8 mouse cellular contexts compared by ENCODE assay signal in the genomic region with DNA sequence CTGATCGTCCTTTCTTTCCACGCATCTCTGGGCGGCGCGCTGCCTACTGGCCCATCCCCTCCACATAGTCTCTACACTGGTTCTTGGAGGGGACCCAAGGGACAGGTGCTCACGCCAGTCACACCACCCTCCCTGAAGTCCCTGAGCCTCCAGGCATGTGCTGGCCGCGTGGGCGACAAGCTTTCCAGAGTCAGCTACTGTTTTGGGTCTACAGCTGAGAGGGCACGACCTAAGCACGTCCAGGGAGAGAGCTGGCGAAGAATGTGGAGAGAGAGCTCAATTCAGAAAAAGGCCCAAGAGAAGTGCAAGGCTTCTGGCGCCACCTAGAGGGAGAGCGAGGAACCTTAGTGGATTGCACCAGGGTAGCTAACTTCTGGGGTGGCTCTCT. TPM values are rescaled to one million over a fixed set of nuclear protein-coding genes. Genes with fewer than 3 reads are reported as not detected.
DNase-seq lines count a peak whose midpoint lies in the region; ATAC-seq and TF ChIP-seq lines count a peak whose summit lies in the region.

No protein-coding gene starts in this region.

- peaks cover 1% of the 10 kb centered on the region; the same call in 1 of the 2 replicates for H3K4me1 ChIP-seq in bone marrow, adult 2 months (ENCODE audit: control insufficient read depth, insufficient read depth, low read length)
- H3K4me1 ChIP-seq in embryonic facial prominence, embryonic 15.5 days: peaks cover 34% of the 10 kb centered on the region
- peaks cover 38% of the 10 kb centered on the region for H3K4me1 ChIP-seq in heart, embryonic 10.5 days
- H3K4me1 ChIP-seq in kidney, embryonic 14.5 days (ENCODE audit: control insufficient read depth, insufficient read depth, low read length): peaks cover 9% of the 10 kb centered on the region; the same call in 1 of the 2 replicates
- H3K4me1 ChIP-seq in limb, embryonic 14.5 days (ENCODE audit: control insufficient read depth, insufficient read depth, low read length): peaks cover 19% of the 10 kb centered on the region
- peaks cover 2% of the 10 kb centered on the region; the same call in 1 of the 2 replicates for H3K4me1 ChIP-seq in midbrain, embryonic 16.5 days (ENCODE audit: control insufficient read depth, insufficient read depth, low read length)

- under 1% methylated on average over 14 of the region's 14 CpGs for WGBS in bone marrow, adult 2 months
- 0% methylated on average over 14 of the region's 14 CpGs for WGBS in embryonic facial prominence, embryonic 15.5 days
- under 1% methylated on average over 14 of the region's 14 CpGs for WGBS in heart, embryonic 10.5 days
- under 1% methylated on average over 14 of the region's 14 CpGs for WGBS in kidney, embryonic 14.5 days
- WGBS in limb, embryonic 14.5 days: 0% methylated on average over 14 of the region's 14 CpGs
- WGBS in midbrain, embryonic 16.5 days: 0% methylated on average over 14 of the region's 14 CpGs

- peak overlapping the region; percentile 81 for H3K4me2 ChIP-seq in embryonic facial prominence, embryonic 15.5 days (replicated peaks)
- H3K4me2 ChIP-seq in kidney, embryonic 14.5 days (replicated peaks; ENCODE audit: low read depth, low read length): peak overlapping the region; percentile 78
- H3K4me2 ChIP-seq in limb, embryonic 14.5 days (replicated peaks; ENCODE audit: low read depth, low read length, severe bottlenecking): peak overlapping the region; percentile 85
- H3K4me2 ChIP-seq in midbrain, embryonic 16.5 days (ENCODE audit: low read length): peak overlapping the region; percentile 60

- H3K27ac ChIP-seq in bone marrow, adult 2 months (ENCODE audit: control insufficient read depth, insufficient read depth, low read depth, low read length, poor library complexity): peak overlapping the region; percentile 54
- peak overlapping the region; percentile 85 for H3K27ac ChIP-seq in embryonic facial prominence, embryonic 15.5 days (replicated peaks)
- H3K27ac ChIP-seq in heart, embryonic 10.5 days: peak overlapping the region; percentile 91
- peak overlapping the region; percentile 90 for H3K27ac ChIP-seq in kidney, embryonic 14.5 days (ENCODE audit: low read depth, low read length)
- H3K27ac ChIP-seq in limb, embryonic 14.5 days (replicated peaks; ENCODE audit: low read depth, low read length): peak overlapping the region; percentile 90
- H3K27ac ChIP-seq in midbrain, embryonic 16.5 days (ENCODE audit: low read length): no peak overlapping the region

- H3K27me3 ChIP-seq in embryonic facial prominence, embryonic 15.5 days: no peaks in the 10 kb centered on the region
- peaks cover 33% of the 10 kb centered on the region for H3K27me3 ChIP-seq in heart, embryonic 10.5 days (ENCODE audit: insufficient read depth, poor library complexity, severe bottlenecking)
- no peaks in the 10 kb centered on the region for H3K27me3 ChIP-seq in kidney, embryonic 14.5 days (ENCODE audit: control insufficient read depth, insufficient read depth, low read length)
- H3K27me3 ChIP-seq in limb, embryonic 14.5 days (ENCODE audit: control insufficient read depth, insufficient read depth, low read length): no peaks in the 10 kb centered on the region
- peaks cover 8% of the 10 kb centered on the region for H3K27me3 ChIP-seq in midbrain, embryonic 16.5 days (ENCODE audit: control insufficient read depth, insufficient read depth, low read depth, low read length)

- no peak overlapping the region for H3K9ac ChIP-seq in embryonic facial prominence, embryonic 15.5 days
- peak overlapping the region; percentile 65 for H3K9ac ChIP-seq in kidney, embryonic 14.5 days (ENCODE audit: low read depth, low read length)
- peak overlapping the region; percentile 70 for H3K9ac ChIP-seq in limb, embryonic 14.5 days (ENCODE audit: low read depth, low read length, severe bottlenecking)
- peak overlapping the region; percentile 43; the same call in 1 of the 2 replicates for H3K9ac ChIP-seq in midbrain, embryonic 16.5 days (ENCODE audit: low read depth, low read length)

- peak overlapping the region; percentile 64 for H3K4me3 ChIP-seq in bone marrow, adult 2 months (replicated peaks; ENCODE audit: control insufficient read depth, low read depth, low read length)
- H3K4me3 ChIP-seq in embryonic facial prominence, embryonic 15.5 days (replicated peaks): peak overlapping the region; percentile 53
- peak overlapping the region; percentile 70 for H3K4me3 ChIP-seq in heart, embryonic 10.5 days
- H3K4me3 ChIP-seq in kidney, embryonic 14.5 days (ENCODE audit: low read length): peak overlapping the region; percentile 58
- peak overlapping the region; percentile 59 for H3K4me3 ChIP-seq in limb, embryonic 14.5 days (replicated peaks; ENCODE audit: low read length)
- H3K4me3 ChIP-seq in midbrain, embryonic 16.5 days (ENCODE audit: low read depth, low read length): peak overlapping the region; percentile 44

- DNase-seq in B cell, adult 2 months: peak; percentile 92 to 93
- DNase-seq in heart, embryonic 10.5 days (ENCODE audit: low spot score): peak; percentile 94
- peak; percentile 90 for DNase-seq in limb, embryonic 14.5 days (ENCODE audit: low spot score)
- peak; percentile 81 to 88 for DNase-seq in spleen, postnatal 14 days (ENCODE audit: low spot score in 2 of 2)

- no peaks in the 10 kb centered on the region for H3K9me3 ChIP-seq in embryonic facial prominence, embryonic 15.5 days (replicated peaks)
- no peaks in the 10 kb centered on the region for H3K9me3 ChIP-seq in heart, embryonic 10.5 days
- H3K9me3 ChIP-seq in kidney, embryonic 14.5 days (ENCODE audit: control insufficient read depth, low read length): no peaks in the 10 kb centered on the region
- no peaks in the 10 kb centered on the region for H3K9me3 ChIP-seq in limb, embryonic 14.5 days (ENCODE audit: control insufficient read depth, low read length)
- no peaks in the 10 kb centered on the region for H3K9me3 ChIP-seq in midbrain, embryonic 16.5 days (replicated peaks; ENCODE audit: control insufficient read depth, low read length, poor library complexity, severe bottlenecking)

- H3K36me3 ChIP-seq in embryonic facial prominence, embryonic 15.5 days: peaks cover 17% of the 10 kb centered on the region
- H3K36me3 ChIP-seq in heart, embryonic 10.5 days: peaks cover 27% of the 10 kb centered on the region
- peaks cover 14% of the 10 kb centered on the region for H3K36me3 ChIP-seq in kidney, embryonic 14.5 days (ENCODE audit: control insufficient read depth, insufficient read depth, low read length)
- H3K36me3 ChIP-seq in limb, embryonic 14.5 days (ENCODE audit: control insufficient read depth, insufficient read depth, low read length): peaks cover 23% of the 10 kb centered on the region
- no peaks in the 10 kb centered on the region for H3K36me3 ChIP-seq in midbrain, embryonic 16.5 days (ENCODE audit: control insufficient read depth, insufficient read depth, low read length)

- peak; percentile 66 for ATAC-seq in embryonic facial prominence, embryonic 15.5 days (ENCODE audit: insufficient number of reproducible peaks, low FRiP score, low TSS enrichment, low read depth)
- ATAC-seq in kidney, embryonic 14.5 days (ENCODE audit: low FRiP score, low TSS enrichment): peak; percentile 45
- ATAC-seq in limb, embryonic 14.5 days (ENCODE audit: low FRiP score, low read depth): peak; percentile 48
- ATAC-seq in midbrain, embryonic 16.5 days: peak; percentile 43; the same call in 1 of the 2 replicates

- TF ChIP-seq CTCF in bone marrow, adult 2 months (IDR thresholded peaks at IDR 0.05; ENCODE audit: control insufficient read depth, insufficient read depth, low read length): peak; percentile 97

- TF ChIP-seq POLR2A in bone marrow, adult 2 months (IDR thresholded peaks at IDR 0.05; ENCODE audit: borderline replicate concordance, control insufficient read depth, low read depth, low read length): no peak
- TF ChIP-seq POLR2A in limb, embryonic 14.5 days (IDR thresholded peaks at IDR 0.05; ENCODE audit: borderline replicate concordance, extremely low read depth, insufficient read depth, insufficient read length): peak; percentile 61; the same call in 1 of the 2 replicates

RNA-seq across cellular contexts. Expression of gene Slc2a4, which starts 0.8 kb away (rescaled TPM):
- polyA plus RNA-seq in bone marrow, adult 2 months (2011; ENCODE audit: insufficient read depth, insufficient read length, low replicate concordance, missing spikeins): 24.5 and 32.2 TPM in 2 replicates
- 21.1 and 21.7 TPM in 2 replicates for polyA plus RNA-seq in embryonic facial prominence, embryonic 15.5 days (2015; fragmentation: Nextera tagmentation; extraction: Ambion mirVana)
- polyA plus RNA-seq in heart, embryonic 10.5 days (2016; fragmentation: Nextera tagmentation; extraction: Ambion mirVana): 17.8 and 24.1 TPM in 2 replicates
- polyA plus RNA-seq in kidney, embryonic 14.5 days (2014; fragmentation: Nextera tagmentation; extraction: Ambion mirVana): 11.7 and 14.1 TPM in 2 replicates
- polyA plus RNA-seq in limb, embryonic 14.5 days (2012; rRNA removed): 31.0 and 40.4 TPM in 2 replicates
- 19.3 and 20.9 TPM in 2 replicates for polyA plus RNA-seq in limb, embryonic 14.5 days (2014; fragmentation: Nextera tagmentation; extraction: Ambion mirVana)
- polyA plus RNA-seq in midbrain, embryonic 16.5 days (2015; fragmentation: Nextera tagmentation; extraction: Ambion mirVana): 3.1 and 3.2 TPM in 2 replicates

RNA-seq across cellular contexts. Expression of gene Ybx2, which starts 13.2 kb away (rescaled TPM):
- 1.2 and 1.5 TPM in 2 replicates for polyA plus RNA-seq in bone marrow, adult 2 months (2011; ENCODE audit: insufficient read depth, insufficient read length, low replicate concordance, missing spikeins)
- 2.7 and 6.2 TPM in 2 replicates for polyA plus RNA-seq in embryonic facial prominence, embryonic 15.5 days (2015; fragmentation: Nextera tagmentation; extraction: Ambion mirVana)
- 1.8 and 2.1 TPM in 2 replicates for polyA plus RNA-seq in heart, embryonic 10.5 days (2016; fragmentation: Nextera tagmentation; extraction: Ambion mirVana)
- polyA plus RNA-seq in kidney, embryonic 14.5 days (2014; fragmentation: Nextera tagmentation; extraction: Ambion mirVana): 10.1 and 10.7 TPM in 2 replicates
- polyA plus RNA-seq in limb, embryonic 14.5 days (2012; rRNA removed): 70.1 and 92.8 TPM in 2 replicates
- polyA plus RNA-seq in limb, embryonic 14.5 days (2014; fragmentation: Nextera tagmentation; extraction: Ambion mirVana): 7.2 and 10.2 TPM in 2 replicates
- 5.1 and 7.2 TPM in 2 replicates for polyA plus RNA-seq in midbrain, embryonic 16.5 days (2015; fragmentation: Nextera tagmentation; extraction: Ambion mirVana)

RNA-seq across cellular contexts. Expression of gene Cldn7, which starts 15.8 kb away (rescaled TPM):
- not detected in 2 replicates for polyA plus RNA-seq in bone marrow, adult 2 months (2011; ENCODE audit: insufficient read depth, insufficient read length, low replicate concordance, missing spikeins)
- 37.5 and 57.4 TPM in 2 replicates for polyA plus RNA-seq in embryonic facial prominence, embryonic 15.5 days (2015; fragmentation: Nextera tagmentation; extraction: Ambion mirVana)
- 4.7 and 22.3 TPM in 2 replicates for polyA plus RNA-seq in heart, embryonic 10.5 days (2016; fragmentation: Nextera tagmentation; extraction: Ambion mirVana)
- 117 and 132 TPM in 2 replicates for polyA plus RNA-seq in kidney, embryonic 14.5 days (2014; fragmentation: Nextera tagmentation; extraction: Ambion mirVana)
- 6.3 and 8.7 TPM in 2 replicates for polyA plus RNA-seq in limb, embryonic 14.5 days (2012; rRNA removed)
- polyA plus RNA-seq in limb, embryonic 14.5 days (2014; fragmentation: Nextera tagmentation; extraction: Ambion mirVana): 6.1 and 7.6 TPM in 2 replicates
- 0.40 and 0.70 TPM in 2 replicates for polyA plus RNA-seq in midbrain, embryonic 16.5 days (2015; fragmentation: Nextera tagmentation; extraction: Ambion mirVana)

RNA-seq across cellular contexts. Expression of gene Eif5a, which starts 27.0 kb away (rescaled TPM):
- polyA plus RNA-seq in bone marrow, adult 2 months (2011; ENCODE audit: insufficient read depth, insufficient read length, low replicate concordance, missing spikeins): 378 and 387 TPM in 2 replicates
- 1,531 and 1,570 TPM in 2 replicates for polyA plus RNA-seq in embryonic facial prominence, embryonic 15.5 days (2015; fragmentation: Nextera tagmentation; extraction: Ambion mirVana)
- 2,011 and 2,470 TPM in 2 replicates for polyA plus RNA-seq in heart, embryonic 10.5 days (2016; fragmentation: Nextera tagmentation; extraction: Ambion mirVana)
- 2,108 and 2,169 TPM in 2 replicates for polyA plus RNA-seq in kidney, embryonic 14.5 days (2014; fragmentation: Nextera tagmentation; extraction: Ambion mirVana)
- 1,009 and 1,079 TPM in 2 replicates for polyA plus RNA-seq in limb, embryonic 14.5 days (2012; rRNA removed)
- 1,556 and 1,603 TPM in 2 replicates for polyA plus RNA-seq in limb, embryonic 14.5 days (2014; fragmentation: Nextera tagmentation; extraction: Ambion mirVana)
- 1,061 and 1,062 TPM in 2 replicates for polyA plus RNA-seq in midbrain, embryonic 16.5 days (2015; fragmentation: Nextera tagmentation; extraction: Ambion mirVana)

RNA-seq across cellular contexts. Expression of gene Ctdnep1, which starts 32.2 kb away (rescaled TPM):
- 42.5 and 60.6 TPM in 2 replicates for polyA plus RNA-seq in bone marrow, adult 2 months (2011; ENCODE audit: insufficient read depth, insufficient read length, low replicate concordance, missing spikeins)
- 31.6 and 34.9 TPM in 2 replicates for polyA plus RNA-seq in embryonic facial prominence, embryonic 15.5 days (2015; fragmentation: Nextera tagmentation; extraction: Ambion mirVana)
- polyA plus RNA-seq in heart, embryonic 10.5 days (2016; fragmentation: Nextera tagmentation; extraction: Ambion mirVana): 20.5 and 23.8 TPM in 2 replicates
- polyA plus RNA-seq in kidney, embryonic 14.5 days (2014; fragmentation: Nextera tagmentation; extraction: Ambion mirVana): 34.5 and 50.1 TPM in 2 replicates
- polyA plus RNA-seq in limb, embryonic 14.5 days (2012; rRNA removed): 117 and 125 TPM in 2 replicates
- 38.3 and 40.1 TPM in 2 replicates for polyA plus RNA-seq in limb, embryonic 14.5 days (2014; fragmentation: Nextera tagmentation; extraction: Ambion mirVana)
- polyA plus RNA-seq in midbrain, embryonic 16.5 days (2015; fragmentation: Nextera tagmentation; extraction: Ambion mirVana): 23.0 and 24.4 TPM in 2 replicates
